Mouse (Mus musculus): ENCODE measurements around the gene Stra6l. TPM values are rescaled to one million over a fixed set of nuclear protein-coding genes. Genes with fewer than 3 reads are reported as not detected.

The Stra6l gene
- polyA plus RNA-seq (2014; fragmentation: Nextera tagmentation; extraction: Ambion mirVana): 0.11 and 0.16 TPM in 2 replicates

DNA sequence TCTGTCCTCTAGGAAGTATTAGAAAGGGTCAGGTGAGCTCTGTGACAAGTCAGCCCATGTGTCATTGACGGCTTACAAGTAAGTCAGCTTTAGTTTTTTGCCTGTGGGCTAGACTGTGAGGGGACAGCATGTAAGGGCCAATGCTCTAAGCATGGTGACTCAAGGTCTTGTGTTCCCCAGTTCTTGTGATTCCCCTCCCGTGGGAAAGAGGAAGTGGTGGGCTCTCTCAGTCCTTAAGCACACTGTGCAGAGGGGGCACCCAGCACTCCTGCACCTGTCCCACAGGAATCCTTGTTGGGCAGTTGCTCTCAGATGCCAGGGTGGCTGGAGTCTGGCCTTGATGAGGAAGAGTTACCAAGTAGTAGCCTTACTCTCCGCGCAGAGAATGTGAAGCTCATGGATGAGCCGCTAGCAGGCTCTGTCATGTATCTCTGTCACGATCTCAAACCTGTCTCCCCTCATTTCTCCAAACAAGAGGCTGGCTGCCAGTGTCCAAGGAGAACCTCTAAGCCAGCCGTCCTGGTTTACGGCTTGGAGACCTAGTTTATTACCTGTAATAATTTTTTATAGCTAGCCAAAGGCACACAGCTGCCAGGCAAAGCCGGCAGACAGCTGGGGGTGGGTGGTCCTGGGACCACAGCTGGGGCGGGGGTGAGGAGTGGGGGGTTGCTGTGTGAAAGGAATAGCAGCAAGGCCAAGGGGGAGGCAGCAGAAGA lies at the start of gene Stra6l:
Gene Stra6l (plus strand): TSS at position 556 of the 716 bp plus-strand sequence.
- Histone ChIP-seq H3K27me3 (ENCODE audit: control insufficient read depth, insufficient read depth, low read length) (no peaks in the 10 kb centered on the region), H3K9me3 (ENCODE audit: control insufficient read depth, low read length) (no peaks in the 10 kb centered on the region), H3K9ac (ENCODE audit: low read length) (no peak within 1 kb of the TSS), H3K36me3 (ENCODE audit: control insufficient read depth, insufficient read depth, low read length) (no peaks in the 10 kb centered on the region), H3K4me3 (ENCODE audit: control insufficient read depth in 1 of 2, insufficient read depth in 1 of 2, low read depth in 1 of 2, low read length in 2 of 2) (no peak within 1 kb of the TSS), H3K4me2 (ENCODE audit: low read length) (no peak within 1 kb of the TSS), H3K27ac (replicated peaks in 1 of 2; ENCODE audit: control insufficient read depth in 1 of 2, insufficient read depth in 1 of 2, low read depth in 2 of 2, low read length in 2 of 2) (no peak within 1 kb of the TSS), H3K4me1 (ENCODE audit: control insufficient read depth in 2 of 2, insufficient read depth in 2 of 2, low read length in 2 of 2) (peaks cover 2 to 9% of the 10 kb centered on the region in 2 experiments; a peak in 2 of 4 replicates)
- ATAC-seq (ENCODE audit: insufficient number of reproducible peaks, insufficient read depth, low FRiP score, low read depth): no peak
- WGBS: 65% methylated on average over 10 of the region's 10 CpGs

DNA sequence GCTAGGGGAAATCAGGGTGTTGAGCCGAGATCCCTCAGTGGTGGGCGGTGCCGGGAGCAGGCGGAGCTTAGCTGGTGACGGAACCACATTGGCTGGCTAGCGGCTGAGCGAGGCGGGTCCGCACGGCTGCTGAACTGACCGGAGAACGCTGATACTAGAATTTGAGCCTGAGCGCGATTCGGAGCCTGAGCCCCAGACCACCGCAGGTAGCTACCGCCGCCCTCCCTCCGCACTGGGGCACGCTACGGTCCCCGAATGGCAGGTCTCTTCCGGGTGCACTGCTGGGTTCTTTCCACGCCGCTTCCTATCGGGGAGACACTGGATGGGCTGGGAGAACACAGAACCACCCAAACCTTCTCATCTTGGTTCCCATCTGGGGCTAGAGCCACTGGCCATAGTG lies 49.5 kb upstream of the Stra6l start, which contains the start of gene Aldh1b1:
Gene Aldh1b1 (plus strand): TSS at position 59 of the 400 bp plus-strand sequence.
- ATAC-seq (ENCODE audit: insufficient number of reproducible peaks, insufficient read depth, low FRiP score, low read depth): peak; percentile 77
- Histone ChIP-seq H3K4me3 (ENCODE audit: control insufficient read depth in 1 of 2, insufficient read depth in 1 of 2, low read depth in 1 of 2, low read length in 2 of 2) (peak within 1 kb of the TSS; percentile 53 to 60), H3K4me2 (ENCODE audit: low read length) (peak within 1 kb of the TSS; percentile 74), H3K36me3 (ENCODE audit: control insufficient read depth, insufficient read depth, low read length) (peaks cover 17% of the 10 kb centered on the region), H3K4me1 (ENCODE audit: control insufficient read depth in 2 of 2, insufficient read depth in 2 of 2, low read length in 2 of 2) (peaks cover 28 to 47% of the 10 kb centered on the region in 2 experiments), H3K9ac (ENCODE audit: low read length) (peak within 1 kb of the TSS; percentile 78), H3K27ac (replicated peaks in 1 of 2; ENCODE audit: control insufficient read depth in 1 of 2, insufficient read depth in 1 of 2, low read depth in 2 of 2, low read length in 2 of 2) (peak within 1 kb of the TSS; percentile 70 to 76), H3K27me3 (ENCODE audit: control insufficient read depth, insufficient read depth, low read length) (no peaks in the 10 kb centered on the region), H3K9me3 (ENCODE audit: control insufficient read depth, low read length) (no peaks in the 10 kb centered on the region)
- under 1% methylated on average over 26 of the region's 26 CpGs for WGBS

DNA sequence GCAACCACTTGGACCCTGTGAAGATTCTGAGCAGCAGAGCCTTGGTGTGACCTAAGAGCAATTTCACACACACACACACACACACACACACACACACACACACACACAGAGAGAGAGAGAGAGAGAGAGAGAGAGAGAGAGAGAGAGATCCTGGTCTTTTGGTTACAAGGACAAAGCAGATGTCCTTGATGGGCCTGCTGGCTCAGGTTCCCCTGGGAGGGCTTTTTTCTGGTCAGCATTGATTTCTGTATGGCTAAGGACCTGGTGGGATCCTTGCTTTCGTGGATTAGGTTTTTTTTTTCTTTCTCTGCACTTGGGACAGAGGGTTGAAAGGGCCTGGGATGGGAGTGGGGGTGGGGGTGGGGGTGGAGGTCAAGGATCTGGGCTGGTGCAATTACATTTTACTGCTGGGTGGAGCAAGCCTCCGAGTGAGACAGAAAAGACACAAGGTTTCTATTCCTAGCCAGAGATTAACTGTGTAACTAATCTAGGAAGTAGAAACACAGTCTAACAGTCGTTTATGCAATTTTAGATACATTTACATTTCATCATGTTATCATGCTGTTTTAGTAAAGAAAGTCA lies 48.4 kb upstream of the Stra6l start:
- peaks cover 28 to 42% of the 10 kb centered on the region in 2 experiments for H3K4me1 ChIP-seq (ENCODE audit: control insufficient read depth in 2 of 2, insufficient read depth in 2 of 2, low read length in 2 of 2)
- no peaks in the 10 kb centered on the region for H3K9me3 ChIP-seq (ENCODE audit: control insufficient read depth, low read length)
- peak overlapping the region; percentile 74 for H3K4me2 ChIP-seq (ENCODE audit: low read length)
- H3K27me3 ChIP-seq (ENCODE audit: control insufficient read depth, insufficient read depth, low read length): no peaks in the 10 kb centered on the region
- no peak for ATAC-seq (ENCODE audit: insufficient number of reproducible peaks, insufficient read depth, low FRiP score, low read depth)
- 15% methylated on average over 3 of the region's 3 CpGs for WGBS
- peaks cover 28% of the 10 kb centered on the region for H3K36me3 ChIP-seq (ENCODE audit: control insufficient read depth, insufficient read depth, low read length)
- peak overlapping the region; percentile 70 to 76 for H3K27ac ChIP-seq (replicated peaks in 1 of 2; ENCODE audit: control insufficient read depth in 1 of 2, insufficient read depth in 1 of 2, low read depth in 2 of 2, low read length in 2 of 2)
- peak overlapping the region; percentile 9 to 19; a peak in 3 of 4 replicates for H3K4me3 ChIP-seq (ENCODE audit: control insufficient read depth in 1 of 2, insufficient read depth in 1 of 2, low read depth in 1 of 2, low read length in 2 of 2)
- H3K9ac ChIP-seq (ENCODE audit: low read length): peak overlapping the region; percentile 59; the same call in 1 of the 2 replicates

DNA sequence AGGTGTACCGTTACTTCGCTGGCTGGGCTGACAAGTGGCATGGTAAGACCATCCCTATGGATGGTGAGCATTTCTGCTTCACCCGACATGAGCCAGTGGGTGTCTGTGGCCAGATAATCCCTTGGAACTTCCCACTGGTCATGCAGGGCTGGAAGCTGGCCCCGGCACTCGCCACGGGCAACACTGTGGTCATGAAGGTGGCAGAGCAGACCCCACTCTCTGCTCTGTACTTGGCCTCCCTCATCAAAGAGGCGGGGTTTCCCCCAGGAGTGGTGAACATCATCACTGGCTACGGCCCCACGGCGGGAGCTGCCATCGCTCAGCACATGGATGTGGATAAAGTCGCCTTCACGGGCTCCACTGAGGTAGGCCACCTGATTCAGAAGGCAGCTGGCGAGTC lies 45.6 kb upstream of the Stra6l start:
- H3K4me2 ChIP-seq (ENCODE audit: low read length): no peak overlapping the region
- 92% methylated on average over 14 of the region's 14 CpGs for WGBS

DNA sequence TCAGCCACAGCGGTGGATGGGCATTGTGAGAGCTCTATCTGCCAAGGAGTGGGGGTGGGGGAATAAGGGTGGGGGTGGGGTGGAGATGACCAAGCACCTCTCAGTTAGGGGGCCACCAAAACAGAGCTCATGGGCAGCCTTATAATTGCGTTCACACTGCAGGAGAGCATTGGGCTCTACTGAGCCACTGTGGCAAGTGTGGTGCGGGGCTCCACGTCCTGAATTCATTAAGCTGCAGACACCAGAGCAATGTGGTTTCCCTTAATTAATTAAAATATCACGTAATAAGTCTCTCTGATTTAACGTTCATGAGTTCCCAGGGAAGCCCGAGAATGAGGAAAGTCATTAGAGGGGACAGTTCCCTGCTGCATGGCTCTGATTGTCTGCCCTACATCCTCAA lies 40.4 kb upstream of the Stra6l start:
- H3K4me3 ChIP-seq (ENCODE audit: control insufficient read depth in 1 of 2, insufficient read depth in 1 of 2, low read depth in 1 of 2, low read length in 2 of 2): no peak overlapping the region
- no peak overlapping the region for H3K27ac ChIP-seq (replicated peaks in 1 of 2; ENCODE audit: control insufficient read depth in 1 of 2, insufficient read depth in 1 of 2, low read depth in 2 of 2, low read length in 2 of 2)
- no peaks in the 10 kb centered on the region for H3K9me3 ChIP-seq (ENCODE audit: control insufficient read depth, low read length)
- H3K36me3 ChIP-seq (ENCODE audit: control insufficient read depth, insufficient read depth, low read length): peaks cover 29% of the 10 kb centered on the region
- H3K9ac ChIP-seq (ENCODE audit: low read length): no peak overlapping the region
- 55% methylated on average over 7 of the region's 7 CpGs for WGBS
- ATAC-seq (ENCODE audit: insufficient number of reproducible peaks, insufficient read depth, low FRiP score, low read depth): no peak
- H3K4me2 ChIP-seq (ENCODE audit: low read length): no peak overlapping the region
- no peaks in the 10 kb centered on the region for H3K27me3 ChIP-seq (ENCODE audit: control insufficient read depth, insufficient read depth, low read length)
- H3K4me1 ChIP-seq (ENCODE audit: control insufficient read depth in 2 of 2, insufficient read depth in 2 of 2, low read length in 2 of 2): no peaks in the 10 kb centered on the region

More for the DNA sequence above, 45.6 kb upstream of the Stra6l start:
- Histone ChIP-seq H3K27me3 (ENCODE audit: control insufficient read depth, insufficient read depth, low read length) (no peaks in the 10 kb centered on the region), H3K9me3 (ENCODE audit: control insufficient read depth, low read length) (no peaks in the 10 kb centered on the region), H3K4me1 (ENCODE audit: control insufficient read depth in 2 of 2, insufficient read depth in 2 of 2, low read length in 2 of 2) (peaks cover 14 to 16% of the 10 kb centered on the region in 2 experiments), H3K27ac (replicated peaks in 1 of 2; ENCODE audit: control insufficient read depth in 1 of 2, insufficient read depth in 1 of 2, low read depth in 2 of 2, low read length in 2 of 2) (no peak overlapping the region), H3K9ac (ENCODE audit: low read length) (no peak overlapping the region), H3K4me3 (ENCODE audit: control insufficient read depth in 1 of 2, insufficient read depth in 1 of 2, low read depth in 1 of 2, low read length in 2 of 2) (no peak overlapping the region), H3K36me3 (ENCODE audit: control insufficient read depth, insufficient read depth, low read length) (peaks cover 37% of the 10 kb centered on the region)
- ATAC-seq (ENCODE audit: insufficient number of reproducible peaks, insufficient read depth, low FRiP score, low read depth): no peak

DNA sequence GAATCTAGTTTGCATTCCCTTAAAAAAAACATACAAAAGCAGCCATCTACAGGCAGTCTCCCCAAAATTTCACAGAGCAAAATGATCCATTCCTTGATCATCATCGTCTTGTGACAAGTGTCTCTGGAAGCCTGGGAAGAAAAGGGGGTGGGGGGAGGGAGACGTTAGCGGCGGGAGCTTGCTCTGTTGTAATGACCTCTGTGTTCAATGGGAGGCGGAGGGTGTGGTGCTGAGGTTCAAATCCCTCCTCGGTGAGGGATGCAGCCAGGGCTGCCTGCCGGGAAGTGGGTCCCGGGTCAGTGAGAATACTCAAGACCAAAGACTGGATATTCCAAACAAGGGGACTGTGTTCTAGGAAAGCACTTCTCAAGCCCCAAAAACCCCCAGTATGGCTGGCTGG lies 37.2 kb upstream of the Stra6l start:
- Histone ChIP-seq H3K27ac (replicated peaks in 1 of 2; ENCODE audit: control insufficient read depth in 1 of 2, insufficient read depth in 1 of 2, low read depth in 2 of 2, low read length in 2 of 2) (no peak overlapping the region), H3K9me3 (ENCODE audit: control insufficient read depth, low read length) (no peaks in the 10 kb centered on the region), H3K9ac (ENCODE audit: low read length) (no peak overlapping the region), H3K36me3 (ENCODE audit: control insufficient read depth, insufficient read depth, low read length) (no peaks in the 10 kb centered on the region), H3K4me3 (ENCODE audit: control insufficient read depth in 1 of 2, insufficient read depth in 1 of 2, low read depth in 1 of 2, low read length in 2 of 2) (no peak overlapping the region), H3K27me3 (ENCODE audit: control insufficient read depth, insufficient read depth, low read length) (no peaks in the 10 kb centered on the region), H3K4me2 (ENCODE audit: low read length) (no peak overlapping the region), H3K4me1 (ENCODE audit: control insufficient read depth in 2 of 2, insufficient read depth in 2 of 2, low read length in 2 of 2) (peaks cover 0 to 2% of the 10 kb centered on the region in 2 experiments; a peak in 1 of 4 replicates)
- WGBS: 38% methylated on average over 8 of the region's 8 CpGs
- ATAC-seq (ENCODE audit: insufficient number of reproducible peaks, insufficient read depth, low FRiP score, low read depth): no peak

DNA sequence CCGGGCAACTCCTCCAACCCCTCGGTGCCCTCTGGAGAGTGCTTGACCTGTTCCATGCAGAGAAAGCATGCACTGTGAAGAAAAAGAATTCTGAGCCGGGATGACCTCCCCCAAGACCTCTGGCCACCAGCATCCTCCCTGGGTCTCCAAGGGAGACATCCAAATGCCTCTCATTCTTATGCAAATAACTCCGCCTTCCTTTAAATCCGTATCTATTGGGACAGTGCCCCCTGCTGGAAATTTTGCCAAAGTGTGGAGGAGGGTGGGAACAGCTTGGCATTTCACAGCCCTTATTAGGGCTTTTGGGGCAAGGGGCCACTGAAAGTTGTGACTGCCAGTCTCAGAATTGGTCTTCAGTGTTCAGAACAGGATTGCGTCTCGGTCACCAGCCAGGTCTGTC lies 32.9 kb upstream of the Stra6l start:
- no peak overlapping the region for H3K9ac ChIP-seq (ENCODE audit: low read length)
- no peak for ATAC-seq (ENCODE audit: insufficient number of reproducible peaks, insufficient read depth, low FRiP score, low read depth)

More for the DNA sequence above, 32.9 kb upstream of the Stra6l start:
- H3K4me1 ChIP-seq (ENCODE audit: control insufficient read depth in 2 of 2, insufficient read depth in 2 of 2, low read length in 2 of 2): peaks cover 22 to 32% of the 10 kb centered on the region in 2 experiments
- H3K27me3 ChIP-seq (ENCODE audit: control insufficient read depth, insufficient read depth, low read length): no peaks in the 10 kb centered on the region
- H3K27ac ChIP-seq (replicated peaks in 1 of 2; ENCODE audit: control insufficient read depth in 1 of 2, insufficient read depth in 1 of 2, low read depth in 2 of 2, low read length in 2 of 2): no peak overlapping the region
- H3K4me3 ChIP-seq (ENCODE audit: control insufficient read depth in 1 of 2, insufficient read depth in 1 of 2, low read depth in 1 of 2, low read length in 2 of 2): no peak overlapping the region
- no peaks in the 10 kb centered on the region for H3K9me3 ChIP-seq (ENCODE audit: control insufficient read depth, low read length)
- H3K4me2 ChIP-seq (ENCODE audit: low read length): no peak overlapping the region
- 41% methylated on average over 7 of the region's 7 CpGs for WGBS
- H3K36me3 ChIP-seq (ENCODE audit: control insufficient read depth, insufficient read depth, low read length): no peaks in the 10 kb centered on the region

Measured in heart, embryonic 14.5 days (tissue).